Mouse (Mus musculus) liver, postnatal 0 days (tissue): ENCODE results near the gene H2-Ab1. TPM values are rescaled to one million over a fixed set of nuclear protein-coding genes. Genes with fewer than 3 reads are reported as not detected.

Source experiments
- ATAC-seq: fragments of 200-750 bp; cut with Nextera tagmentation; 2 replicates; pipeline ENCODE4 v1.8.0; 2017; ENCODE audit warnings: mild to moderate bottlenecking, moderate library complexity
- DNase-seq: peaks from one replicate; pipeline ENCODE4 v3.0.0-alpha.2; 2016
- H3K27ac ChIP-seq: fragments of 300-500 bp; sonication (generic); 2 replicates; pipeline ENCODE4 v1.5.1; 2014; ENCODE audit warnings: antibody characterized with exemption, moderate library complexity, mild to moderate bottlenecking, low read depth
- H3K27me3 ChIP-seq: fragments of 300-500 bp; sonication (generic); 2 replicates; pipeline ENCODE4 v1.6.1; 2014; ENCODE audit warnings: low read length, control low read depth, mixed read lengths; ENCODE audit not compliant: insufficient read depth
- H3K36me3 ChIP-seq: fragments of 300-500 bp; sonication (generic); replicated peaks from 2 replicates; pipeline ENCODE4 v1.6.1; 2014; ENCODE audit warnings: mild to moderate bottlenecking, control low read depth, low read length, moderate library complexity, mixed read lengths; ENCODE audit not compliant: insufficient read depth
- H3K4me1 ChIP-seq: fragments of 300-500 bp; sonication (generic); 2 replicates; pipeline ENCODE4 v1.6.1; 2014; ENCODE audit warnings: antibody characterized with exemption, mild to moderate bottlenecking, control low read depth; ENCODE audit not compliant: insufficient read depth
- H3K4me2 ChIP-seq: fragments of 300-500 bp; sonication (generic); 2 replicates; pipeline ENCODE4 v1.6.1; 2014; ENCODE audit warnings: low read depth, mild to moderate bottlenecking, low read length, moderate library complexity, mixed read lengths
- H3K4me3 ChIP-seq: fragments of 300-500 bp; sonication (generic); 2 replicates; pipeline ENCODE4 v1.5.1; 2014; ENCODE audit warnings: low read depth, low read length
- H3K9ac ChIP-seq: fragments of 300-500 bp; sonication (generic); replicated peaks from 2 replicates; pipeline ENCODE4 v1.6.1; 2014; ENCODE audit warnings: mild to moderate bottlenecking, moderate library complexity
- H3K9me3 ChIP-seq: fragments of 300-500 bp; sonication (generic); 2 replicates; pipeline ENCODE4 v1.6.1; 2016; ENCODE audit warnings: mild to moderate bottlenecking, control low read depth, low read length, mixed read lengths
- CTCF ChIP-seq: sonication (generic); IDR thresholded peaks from 2 replicates; pipeline ENCODE4 v1.5.1; 2016; ENCODE audit warnings: antibody characterized with exemption, low read depth
- EP300 ChIP-seq: IDR thresholded peaks from 2 replicates; pipeline ENCODE4 v1.6.1; 2016; ENCODE audit warnings: antibody characterized with exemption, low read depth, mild to moderate bottlenecking
- WGBS: fragments of 180-500 bp; shearing (Covaris S2); extraction: QIAGEN DNeasy Blood & Tissue Kit; methylation state at CpG from one replicate; pipeline ENCODE4 v1.1.7; 2014; ENCODE audit not compliant: insufficient replicate concordance; 5-methylcytosine and 5-hydroxymethylcytosine counted together
- polyA plus RNA-seq: library from polyadenylated mRNA; unstranded; fragments of >200 nt; fragmentation: Nextera tagmentation; extraction: Ambion mirVana; gene quantifications from 2 replicates; pipeline ENCODE4 v1.2.1, GENCODE M21; 2015

The H2-Ab1 gene
- polyA plus RNA-seq, 1 experiment from 2014 or later: 24.9 TPM

GRCm38 (mm10) chr17:34248764-34249163, 8.7 kb upstream of the H2-Ab1 start:
- 32% methylated on average over 2 of the region's 2 CpGs for WGBS
- TF ChIP-seq EP300 (no peak), CTCF (peak; percentile 39)
- Histone ChIP-seq H3K9me3 (no peaks in the 10 kb centered on the region), H3K9ac (no peak overlapping the region), H3K36me3 (no peaks in the 10 kb centered on the region), H3K4me1 (no peaks in the 10 kb centered on the region), H3K27me3 (no peaks in the 10 kb centered on the region), H3K27ac (no peak overlapping the region), H3K4me2 (no peak overlapping the region), H3K4me3 (no peak overlapping the region)
- ATAC-seq: no peak
- peak; percentile 18 for DNase-seq

GRCm38 (mm10) chr17:34249361-34249760, 8.1 kb upstream of the H2-Ab1 start:
- Histone ChIP-seq H3K4me1 (no peaks in the 10 kb centered on the region), H3K4me3 (no peak overlapping the region), H3K9me3 (no peaks in the 10 kb centered on the region), H3K36me3 (no peaks in the 10 kb centered on the region), H3K27me3 (no peaks in the 10 kb centered on the region), H3K27ac (no peak overlapping the region), H3K4me2 (no peak overlapping the region), H3K9ac (no peak overlapping the region)
- TF ChIP-seq EP300 (no peak), CTCF (no peak)
- ATAC-seq (no peak), DNase-seq (no peak)
- 33% methylated on average over 3 of the region's 3 CpGs for WGBS

- no peak overlapping the region for H3K4me3 ChIP-seq
- H3K9me3 ChIP-seq: no peaks in the 10 kb centered on the region
- no peak for ATAC-seq
- H3K27ac ChIP-seq: no peak overlapping the region
- no peak overlapping the region for H3K9ac ChIP-seq
- H3K36me3 ChIP-seq: no peaks in the 10 kb centered on the region
- TF ChIP-seq CTCF (peak; percentile 84), EP300 (no peak)
- 19% methylated on average over 4 of the region's 4 CpGs for WGBS
- no peaks in the 10 kb centered on the region for H3K27me3 ChIP-seq
- peak; percentile 37 for DNase-seq
- H3K4me2 ChIP-seq: no peak overlapping the region
- no peaks in the 10 kb centered on the region for H3K4me1 ChIP-seq
Observed at GRCm38 (mm10) chr17:34249878-34250277, 7.6 kb upstream of the H2-Ab1 start.

- TF ChIP-seq CTCF: peak; percentile 36; the same call in 1 of the 2 replicates
- no peak for TF ChIP-seq EP300
- WGBS: 80% methylated on average over 4 of the region's 4 CpGs
- DNase-seq (no peak), ATAC-seq (no peak)
- Histone ChIP-seq H3K4me3 (no peak overlapping the region), H3K4me1 (no peaks in the 10 kb centered on the region), H3K36me3 (no peaks in the 10 kb centered on the region), H3K27me3 (no peaks in the 10 kb centered on the region), H3K27ac (no peak overlapping the region), H3K9me3 (no peaks in the 10 kb centered on the region), H3K9ac (no peak overlapping the region), H3K4me2 (no peak overlapping the region)
Observed at GRCm38 (mm10) chr17:34251666-34252065, 5.8 kb upstream of the H2-Ab1 start.

- 72% methylated on average over 5 of the region's 5 CpGs for WGBS
- no peak for TF ChIP-seq EP300
- TF ChIP-seq CTCF: no peak
Observed at GRCm38 (mm10) chr17:34256501-34256900, 988 bp upstream of the H2-Ab1 start.

GRCm38 (mm10) chr17:34260551-34260950, 3.1 kb downstream of the H2-Ab1 start:
- TF ChIP-seq EP300: no peak
- no peak for TF ChIP-seq CTCF

More at GRCm38 (mm10) chr17:34256501-34256900, 988 bp upstream of the H2-Ab1 start:
- ATAC-seq: no peak
- H3K4me1 ChIP-seq: no peaks in the 10 kb centered on the region
- no peak for DNase-seq
- no peaks in the 10 kb centered on the region for H3K36me3 ChIP-seq
- no peak overlapping the region for H3K27ac ChIP-seq
- H3K4me2 ChIP-seq: no peak overlapping the region
- peaks cover 15% of the 10 kb centered on the region for H3K27me3 ChIP-seq
- no peak overlapping the region for H3K9ac ChIP-seq
- H3K9me3 ChIP-seq: no peaks in the 10 kb centered on the region
- no peak overlapping the region for H3K4me3 ChIP-seq

GRCm38 (mm10) chr17:34261502-34261901, 4.0 kb downstream of the H2-Ab1 start:
- no peak overlapping the region for H3K9ac ChIP-seq
- TF ChIP-seq CTCF: no peak
- H3K27me3 ChIP-seq: peaks cover 41% of the 10 kb centered on the region
- peak; percentile 37 for DNase-seq
- H3K4me1 ChIP-seq: peaks cover 18% of the 10 kb centered on the region
- H3K36me3 ChIP-seq: no peaks in the 10 kb centered on the region
- H3K4me2 ChIP-seq: no peak overlapping the region
- no peaks in the 10 kb centered on the region for H3K9me3 ChIP-seq
- no peak overlapping the region for H3K4me3 ChIP-seq
- no peak overlapping the region for H3K27ac ChIP-seq
- 27% methylated on average over 4 of the region's 4 CpGs for WGBS
- ATAC-seq: 0 out of 2 replicates have a peak, but pooled peaks have one; percentile 9

More at GRCm38 (mm10) chr17:34260551-34260950, 3.1 kb downstream of the H2-Ab1 start:
- Histone ChIP-seq H3K36me3 (no peaks in the 10 kb centered on the region), H3K9me3 (no peaks in the 10 kb centered on the region), H3K4me3 (no peak overlapping the region), H3K27ac (no peak overlapping the region), H3K4me2 (no peak overlapping the region), H3K4me1 (peaks cover 18% of the 10 kb centered on the region), H3K9ac (no peak overlapping the region), H3K27me3 (peaks cover 40% of the 10 kb centered on the region)
- WGBS: 65% methylated on average over 5 of the region's 5 CpGs
- ATAC-seq: no peak
- DNase-seq: no peak
